Mouse (Mus musculus) bone marrow macrophage, adult 2 months (primary cell): Measurements from ENCODE around the gene Ndufb10. TPM values are rescaled to one million over a fixed set of nuclear protein-coding genes. Genes with fewer than 3 reads are reported as not detected.

Experiments used
- H3K27ac ChIP-seq: 2 replicates; pipeline ENCODE4 v1.5.1; 2012; ENCODE audit warnings: low read depth, low read length; ENCODE audit not compliant: insufficient read depth
- H3K4me1 ChIP-seq: 2 replicates; pipeline ENCODE4 v1.6.1; 2012; ENCODE audit warnings: low read length; ENCODE audit not compliant: control insufficient read depth, insufficient read depth
- H3K4me3 ChIP-seq: 2 replicates; pipeline ENCODE4 v1.5.1; 2012; ENCODE audit warnings: mild to moderate bottlenecking, low read length, moderate library complexity; ENCODE audit not compliant: insufficient read depth
- CTCF ChIP-seq: IDR thresholded peaks from 2 replicates; pipeline ENCODE4 v1.5.1; 2012; ENCODE audit warnings: low read depth, mild to moderate bottlenecking, low read length, moderate library complexity
- POLR2A ChIP-seq: IDR thresholded peaks from 2 replicates; pipeline ENCODE4 v1.6.1; 2012; ENCODE audit warnings: mild to moderate bottlenecking, low read depth, low read length, borderline replicate concordance
- polyA plus RNA-seq: library from polyadenylated mRNA; stranded (reverse); fragments of >200 nt; gene quantifications from 2 replicates; pipeline ENCODE4 v1.2.4, GENCODE M21; 2012; ENCODE audit not compliant: missing spikeins, insufficient read depth, insufficient read length

Gene Ndufb10
- polyA plus RNA-seq, 1 experiment: 164 TPM

DNA sequence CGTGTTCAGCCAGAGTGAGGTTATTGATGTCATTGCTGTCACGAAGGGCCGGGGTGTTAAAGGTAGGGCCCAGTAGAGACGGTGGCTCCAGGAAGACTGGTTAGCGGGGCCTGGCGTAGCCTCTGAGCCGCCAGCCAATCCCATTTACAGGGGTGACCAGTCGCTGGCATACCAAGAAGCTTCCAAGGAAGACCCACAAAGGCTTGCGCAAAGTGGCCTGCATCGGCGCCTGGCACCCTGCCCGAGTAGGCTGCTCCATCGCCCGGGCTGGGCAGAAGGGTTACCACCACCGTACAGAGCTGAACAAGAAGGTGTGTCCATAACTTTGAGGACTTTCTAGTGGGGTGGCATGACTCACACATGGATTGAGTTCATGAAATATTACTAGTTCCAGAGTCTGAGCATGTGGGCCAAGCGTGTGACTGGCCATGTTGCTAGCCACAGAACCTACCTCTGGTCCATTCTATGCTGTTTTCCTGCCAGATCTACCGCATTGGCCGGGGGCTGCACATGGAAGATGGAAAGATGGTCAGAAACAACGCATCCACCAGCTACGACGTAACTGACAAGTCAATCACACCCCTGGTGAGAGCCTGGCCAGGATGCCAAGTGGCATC is 9.3 kb upstream of the Ndufb10 start:
- Histone ChIP-seq H3K4me1 (peaks cover 29% of the 10 kb centered on the region), H3K4me3 (no peak overlapping the region), H3K27ac (no peak overlapping the region)
- no peak for TF ChIP-seq POLR2A
- no peak for TF ChIP-seq CTCF

- TF ChIP-seq POLR2A (no peak), CTCF (no peak)
- Histone ChIP-seq H3K4me3 (no peak overlapping the region), H3K27ac (no peak overlapping the region), H3K4me1 (peaks cover 21% of the 10 kb centered on the region)
These were observed 8.1 kb upstream of the Ndufb10 start for GRCm38 (mm10) chr17:24732233-24732935.

- no peak for TF ChIP-seq CTCF
- no peak for TF ChIP-seq POLR2A
- H3K4me1 ChIP-seq: peaks cover 18% of the 10 kb centered on the region
- no peak overlapping the region for H3K4me3 ChIP-seq
- H3K27ac ChIP-seq: no peak overlapping the region
These were observed 6.5 kb upstream of the Ndufb10 start for GRCm38 (mm10) chr17:24730787-24731186.

DNA sequence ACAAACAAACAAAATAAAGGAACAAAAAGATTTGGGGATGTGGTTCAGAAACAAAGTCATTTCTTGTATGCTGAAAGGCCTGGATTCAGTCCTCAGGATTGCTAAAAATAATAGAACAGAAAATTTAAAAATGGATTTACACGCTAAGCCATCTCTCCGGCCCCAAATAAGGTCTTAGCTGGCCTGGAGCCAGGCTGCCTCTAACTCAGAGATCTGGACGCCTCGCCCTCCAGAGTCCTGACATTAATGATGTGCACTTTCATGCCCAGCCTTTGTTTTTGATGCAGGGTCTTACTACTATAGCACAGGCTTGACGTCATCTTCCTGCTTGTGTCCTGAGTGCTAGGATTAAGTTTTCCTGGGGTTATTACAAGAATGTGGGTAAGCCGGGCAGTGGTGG is 4.8 kb upstream of the Ndufb10 start:
- TF ChIP-seq CTCF (no peak), POLR2A (no peak)
- Histone ChIP-seq H3K4me3 (no peak overlapping the region), H3K27ac (no peak overlapping the region), H3K4me1 (peaks cover 11% of the 10 kb centered on the region)

GRCm38 (mm10) chr17:24728184-24728583 is 3.9 kb upstream of the Ndufb10 start:
- TF ChIP-seq CTCF (no peak), POLR2A (no peak)
- no peak overlapping the region for H3K4me3 ChIP-seq
- H3K27ac ChIP-seq: no peak overlapping the region
- peaks cover 8% of the 10 kb centered on the region for H3K4me1 ChIP-seq

DNA sequence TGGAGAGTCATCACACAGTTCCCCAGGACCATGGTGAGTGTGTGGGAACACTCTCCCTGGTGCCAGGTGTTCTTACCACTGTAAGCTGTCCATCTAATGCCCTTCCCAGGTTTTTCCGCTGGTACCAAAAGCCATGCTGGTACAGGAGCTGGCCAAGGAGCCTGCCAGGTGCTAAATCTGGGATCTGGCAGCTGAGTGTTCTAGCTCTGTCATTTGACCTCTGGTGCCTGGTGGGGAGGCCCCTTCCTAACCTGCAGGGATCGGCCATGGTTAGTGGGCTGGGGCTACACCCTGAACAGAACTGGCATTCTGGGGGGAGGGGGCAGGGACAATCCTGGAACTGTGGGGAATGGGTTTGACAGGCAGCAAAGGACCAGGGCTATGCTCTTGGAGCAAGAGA is 3.3 kb upstream of the Ndufb10 start, which contains the start of gene Rpl3l:
Gene Rpl3l, plus strand, starts transcription at position 203 of the 400 bp plus-strand sequence.
- Histone ChIP-seq H3K4me1 (peaks cover 8% of the 10 kb centered on the region), H3K27ac (no peak within 1 kb of the TSS), H3K4me3 (no peak within 1 kb of the TSS)
- TF ChIP-seq POLR2A (no peak), CTCF (no peak)

DNA sequence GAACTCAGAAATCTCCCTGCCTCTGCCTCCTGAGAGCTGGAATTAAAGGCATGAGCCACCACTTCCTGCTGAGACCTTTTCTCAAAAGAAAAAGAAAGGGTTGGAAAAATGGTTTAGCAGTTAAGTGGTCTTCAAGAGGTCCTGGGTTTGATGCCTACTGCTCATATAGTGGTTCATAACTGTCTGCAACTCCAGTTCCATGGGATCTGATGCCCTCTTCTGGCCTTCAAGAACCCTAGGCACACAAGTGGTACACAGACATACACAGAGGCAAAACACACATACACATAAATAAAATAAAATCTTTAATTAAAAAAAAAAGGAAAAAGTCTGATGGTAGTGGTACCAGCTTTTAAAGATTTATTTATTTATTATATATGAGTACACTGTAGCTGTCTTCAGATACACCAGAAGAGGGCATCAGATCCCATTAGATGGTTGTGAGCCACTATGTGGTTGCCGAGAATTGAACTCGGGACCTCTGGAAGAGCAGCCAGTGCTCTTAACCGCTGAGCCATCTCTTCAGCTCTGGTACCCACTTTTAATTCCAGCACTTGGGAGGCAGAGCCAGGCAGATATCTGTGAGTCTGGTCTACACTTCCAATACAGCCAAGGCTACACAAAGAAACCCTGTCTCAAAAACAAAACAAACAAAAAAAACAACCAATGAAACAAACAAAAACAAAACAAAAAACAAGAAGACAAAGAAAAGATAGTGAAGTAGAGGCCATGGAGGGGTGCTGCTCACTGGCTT is 1.5 kb upstream of the Ndufb10 start:
- Histone ChIP-seq H3K4me1 (peaks cover 10% of the 10 kb centered on the region), H3K27ac (no peak overlapping the region), H3K4me3 (no peak overlapping the region)
- TF ChIP-seq POLR2A (no peak), CTCF (no peak)

DNA sequence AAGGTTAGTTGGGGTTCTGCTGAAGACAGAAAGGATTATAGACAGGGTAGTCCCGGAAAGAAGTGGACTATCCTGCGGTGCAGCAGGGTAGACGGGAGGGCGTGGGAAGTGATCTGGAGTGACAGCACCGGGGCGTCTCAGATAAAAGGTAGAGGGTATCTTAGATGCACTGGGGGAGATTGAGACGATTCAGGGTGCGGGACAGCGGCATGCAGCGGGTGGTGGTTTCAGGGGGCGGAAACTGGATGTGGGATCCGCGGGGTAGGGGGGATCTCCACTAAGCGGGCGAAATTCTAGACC is 447 bp downstream of the Ndufb10 start:
- H3K4me1 ChIP-seq: peaks cover 5% of the 10 kb centered on the region; the same call in 1 of the 2 replicates
- TF ChIP-seq POLR2A (no peak), CTCF (no peak)
- H3K4me3 ChIP-seq: peak overlapping the region; percentile 78
- H3K27ac ChIP-seq: peak overlapping the region; percentile 57

GRCm38 (mm10) chr17:24723122-24723880 is 977 bp downstream of the Ndufb10 start:
- peak overlapping the region; percentile 78 for H3K4me3 ChIP-seq
- peak overlapping the region; percentile 57 for H3K27ac ChIP-seq
- H3K4me1 ChIP-seq: peaks cover 5% of the 10 kb centered on the region; the same call in 1 of the 2 replicates
- TF ChIP-seq CTCF: no peak
- TF ChIP-seq POLR2A: peak; percentile 32; the same call in 1 of the 2 replicates
